Comparison of ENCODE assay signal across 9 mouse cellular contexts in the genomic region with DNA sequence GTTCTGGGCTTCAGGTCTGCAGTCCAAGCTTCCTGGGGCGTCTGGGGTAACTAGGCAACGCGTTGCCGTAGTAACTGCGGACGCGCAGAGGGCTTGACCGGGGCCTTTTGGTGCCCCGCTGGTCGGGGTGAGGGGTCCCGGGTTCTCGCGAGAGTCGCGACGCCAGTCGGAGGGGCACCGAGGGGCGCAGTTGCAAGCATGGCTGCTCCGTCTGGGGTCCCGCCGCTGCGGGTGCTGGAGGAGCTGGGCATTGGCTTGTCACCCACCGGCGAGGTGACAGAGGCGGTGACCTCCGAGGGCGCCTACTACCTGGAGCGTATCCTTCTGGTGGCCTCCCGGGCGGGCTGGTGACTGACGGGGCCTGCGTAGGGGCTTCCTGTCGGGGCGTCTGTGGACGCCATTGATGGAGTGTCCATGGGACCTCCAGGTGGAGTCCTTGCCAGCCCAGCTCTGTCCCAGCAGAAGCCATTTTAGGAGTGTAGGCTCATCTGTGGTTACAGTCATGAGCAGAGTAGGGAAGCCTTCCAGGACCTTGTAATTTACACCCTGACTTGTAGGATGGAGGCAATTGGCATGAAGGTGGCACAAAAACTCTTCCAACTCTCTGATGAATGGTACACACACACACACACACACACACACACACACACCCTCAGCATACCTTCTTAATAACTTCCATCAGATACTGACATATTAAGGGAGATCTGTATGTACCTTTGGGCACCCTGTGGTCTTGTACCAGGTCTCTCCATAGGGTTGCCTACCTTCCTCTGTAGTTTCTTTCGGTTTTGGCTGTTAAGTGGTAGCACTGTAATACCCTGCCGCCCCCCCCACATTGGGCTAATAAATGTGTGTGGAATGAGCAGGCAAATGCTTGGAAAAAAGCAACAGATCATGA. TPM values are rescaled to one million over a fixed set of nuclear protein-coding genes. Genes with fewer than 3 reads are reported as not detected.
DNase-seq lines count a peak whose midpoint lies in the region; ATAC-seq lines count a peak whose summit lies in the region.
"Had no signal": no experiment of that assay in that cellular context is flagged by ENCODE, and none has a peak within 500 bp of the region (broad histone marks: within the 10 kb centered on the region; RNA-seq: fewer than 3 reads in every experiment).

A gene (plus strand): TSS at position 165 of the 898 bp plus-strand sequence.

- no peak for ATAC-seq in megakaryocyte, adult 5-6 weeks (ENCODE audit: poor library complexity, severe bottlenecking)
- peak; percentile 99 for ATAC-seq in midbrain, embryonic 11.5 days (ENCODE audit: low FRiP score)

- peaks cover 3% of the 10 kb centered on the region for H3K4me1 ChIP-seq in megakaryocyte, embryonic 14.5 days
- H3K4me1 ChIP-seq in midbrain, embryonic 11.5 days (ENCODE audit: control insufficient read depth, insufficient read depth, low read length), result peaks cover 3% of the 10 kb centered on the region

- peak; percentile 90 for DNase-seq in embryo, embryonic 10 days (ENCODE audit: low spot score)
- peak; percentile 34 for DNase-seq in heart, postnatal 4 days
- peak; percentile 11 to 72 for DNase-seq in left cerebral cortex, postnatal 10 days (ENCODE audit: extremely low spot score in 1 of 2, low spot score in 2 of 2)
- DNase-seq in midbrain, embryonic 11.5 days (ENCODE audit: low spot score, missing footprints), result peak; percentile 97
- peak; percentile 10 to 14 for DNase-seq in thymus, adult 18-20 months
- no peak for DNase-seq in spleen, postnatal 14 days (ENCODE audit: low spot score in 2 of 2)

- H3K4me2 ChIP-seq in midbrain, embryonic 11.5 days, result peak within 1 kb of the TSS; percentile 55

- H3K27me3 ChIP-seq in megakaryocyte, embryonic 14.5 days (replicated peaks), result peaks cover 2% of the 10 kb centered on the region
- H3K27me3 ChIP-seq in midbrain, embryonic 11.5 days (ENCODE audit: control insufficient read depth, insufficient read depth, low read length), result no peaks in the 10 kb centered on the region

- 8% methylated on average over 38 of the region's 38 CpGs for WGBS in midbrain, embryonic 11.5 days

- no peak within 1 kb of the TSS for H3K27ac ChIP-seq in midbrain, embryonic 11.5 days (ENCODE audit: low read depth, low read length)

- H3K36me3 ChIP-seq in megakaryocyte, embryonic 14.5 days (replicated peaks; ENCODE audit: low read length), result no peaks in the 10 kb centered on the region
- H3K36me3 ChIP-seq in midbrain, embryonic 11.5 days (ENCODE audit: control insufficient read depth, insufficient read depth, low read length), result no peaks in the 10 kb centered on the region

- peak within 1 kb of the TSS; percentile 59 for H3K4me3 ChIP-seq in megakaryocyte, embryonic 14.5 days (replicated peaks)
- peak within 1 kb of the TSS; percentile 54 for H3K4me3 ChIP-seq in midbrain, embryonic 11.5 days (ENCODE audit: low read depth, low read length)

- H3K9me3 ChIP-seq in megakaryocyte, embryonic 14.5 days, result peaks cover 9% of the 10 kb centered on the region; the same call in 1 of the 2 replicates
- no peaks in the 10 kb centered on the region for H3K9me3 ChIP-seq in midbrain, embryonic 11.5 days (ENCODE audit: control insufficient read depth, low read length)

- intact Hi-C loops in left cerebral cortex, postnatal 10 days (cut with DNase I), result no loop called here

- peak within 1 kb of the TSS; percentile 61 for H3K9ac ChIP-seq in midbrain, embryonic 11.5 days (ENCODE audit: low read length)

RNA-seq across cellular contexts. Expression of the gene that starts here (rescaled TPM):
- not detected in 2 replicates for polyA plus RNA-seq in megakaryocyte, embryonic 14.5 days (2012; ENCODE audit: insufficient read depth, low replicate concordance)
- not detected in 2 replicates for total RNA-seq in megakaryocyte, adult 5-6 weeks (2015)
- total RNA-seq in megakaryocyte, adult 5-6 weeks (2017), result not detected in 2 replicates
- under 1 TPM; 0.14 to 0.16 TPM for total RNA-seq in heart, postnatal 4 days (2021)
- total RNA-seq in left cerebral cortex, postnatal 10 days (2021), result 1 to 10 TPM; 1.2 to 1.3 TPM
- 2.6 and 3.7 TPM in 2 replicates for polyA plus RNA-seq in midbrain, embryonic 11.5 days (2014; fragmentation: Nextera tagmentation; extraction: Ambion mirVana)
- polyA plus RNA-seq: spleen, adult 2 months had no signal

Comparison
In these comparisons a context has a peak if more than half of its experiments do, and no peak if none do; other contexts are left out.
1. Peak in DNase-seq in heart, postnatal 4 days; RNA of the gene not detected or under 1 TPM.
2. DNase-seq: peak in embryo, embryonic 10 days (single experiment), left cerebral cortex, postnatal 10 days (2 of 2), midbrain, embryonic 11.5 days (single experiment) and thymus, adult 18-20 months (2 of 2); none in spleen, postnatal 14 days (0 of 2).